Mouse (Mus musculus) layer of hippocampus, adult 6 months (tissue): ENCODE measurements around the gene Mrpl16. TPM values are rescaled to one million over a fixed set of nuclear protein-coding genes. Genes with fewer than 3 reads are reported as not detected.

Source experiments
- long read RNA-seq, 2 experiments: library from polyadenylated mRNA; unstranded; transcript quantifications; one replicate each; pipeline ENCODE4 v2.0.0; 2019 to 2020
- polyA plus RNA-seq: library from polyadenylated mRNA; unstranded; fragments of <200 nt; fragmentation: Nextera tagmentation; gene quantifications from 2 replicates; pipeline ENCODE4 v1.2.3, GENCODE M21; 2021

Mrpl16 gene
- polyA plus RNA-seq = 50.9 and 52.3 TPM in 2 replicates
- long read RNA-seq, experiment 1, transcript Mrpl16-201 (4 exons, 1,162 nt) = major isoform, 53 of 57 reads
- long read RNA-seq, experiment 1, partial matches to known transcripts = 0 of 57 reads
- long read RNA-seq, experiment 1, other reads (novel, unspliced or antisense) = 4 of 57 reads
- long read RNA-seq, experiment 2, transcript Mrpl16-201 (4 exons, 1,162 nt) = major isoform, 49 of 49 reads
- long read RNA-seq, experiment 2, partial matches to known transcripts = 0 of 49 reads
- long read RNA-seq, experiment 2, other reads (novel, unspliced or antisense) = 0 of 49 reads

DNA sequence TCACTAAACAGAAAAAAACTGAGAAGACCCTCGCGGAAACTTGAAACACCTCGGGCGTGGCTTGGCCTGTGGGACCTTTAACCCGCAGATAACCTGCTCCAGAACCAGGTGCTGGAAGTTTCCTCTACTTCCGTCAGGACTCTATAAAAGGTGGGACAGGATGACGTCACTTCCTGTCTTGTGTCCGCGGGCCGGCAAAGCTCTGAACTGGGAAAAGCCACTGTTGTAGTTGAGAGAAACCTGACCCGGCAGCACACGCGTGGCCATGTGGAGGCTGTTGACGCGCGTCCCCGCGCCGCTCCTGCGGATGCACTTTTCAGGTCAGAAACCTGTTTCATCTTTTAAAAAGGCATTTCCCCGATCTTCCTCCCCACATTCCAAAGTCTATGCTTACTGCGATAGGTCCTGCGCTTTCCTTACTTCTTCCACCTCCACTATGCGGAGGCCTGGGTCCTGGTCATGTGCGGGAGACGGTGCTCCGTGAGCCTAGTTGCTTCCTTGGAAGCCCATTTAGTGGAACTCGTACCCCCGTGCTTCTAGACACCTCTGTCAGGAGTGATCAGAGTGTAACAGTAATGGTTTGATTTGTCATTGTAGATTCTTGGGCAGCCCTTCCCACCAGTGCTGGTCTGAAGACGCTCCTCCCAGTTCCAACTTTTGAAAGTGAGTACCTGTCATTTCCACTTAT, at the start of gene Mrpl16:
Gene Mrpl16 (plus strand): TSS at position 187 of the 688 bp plus-strand sequence.

GRCm38 (mm10) chr19:11747298-11747697, 22.9 kb upstream of the Mrpl16 start, which contains the start of gene Gif:
TSS of gene Gif (plus strand) at chr19:11747554.

GRCm38 (mm10) chr19:11819143-11819700, 49.0 kb downstream of the Mrpl16 start, which contains the start of gene Stx3:
TSS of gene Stx3 (minus strand) at chr19:11819403.

Other genes with a start within 250 kb of the Mrpl16 start
- not detected in 2 replicates for gene Ms4a4d, start 233.6 kb upstream of the Mrpl16 start, polyA plus RNA-seq
- 1.5 and 1.8 TPM in 2 replicates for gene Ms4a6d, start 165.5 kb upstream of the Mrpl16 start, polyA plus RNA-seq
- not detected in 2 replicates for gene Ms4a2, start 146.7 kb upstream of the Mrpl16 start, polyA plus RNA-seq
- gene Ms4a3, start 129.5 kb upstream of the Mrpl16 start, polyA plus RNA-seq = not detected in 2 replicates
- gene Oosp2, start 109.8 kb upstream of the Mrpl16 start, polyA plus RNA-seq = not detected in 2 replicates
- gene Oosp1, start 79.2 kb upstream of the Mrpl16 start, polyA plus RNA-seq = not detected in 2 replicates
- not detected in 2 replicates for gene Oosp3, start 73.3 kb upstream of the Mrpl16 start, polyA plus RNA-seq
- gene Gif, start 22.8 kb upstream of the Mrpl16 start, polyA plus RNA-seq = not detected in 2 replicates
- gene Stx3, start 49.0 kb downstream of the Mrpl16 start, polyA plus RNA-seq = 6.8 and 7.4 TPM in 2 replicates
- gene Olfr1417, start 68.8 kb downstream of the Mrpl16 start, polyA plus RNA-seq = not detected in 2 replicates
- not detected in 2 replicates for gene Olfr1418, start 90.7 kb downstream of the Mrpl16 start, polyA plus RNA-seq
- not detected in 2 replicates for gene Olfr1419, start 104.7 kb downstream of the Mrpl16 start, polyA plus RNA-seq
- not detected in 2 replicates for gene Olfr1420, start 116.2 kb downstream of the Mrpl16 start, polyA plus RNA-seq
- 2.1 and 2.3 TPM in 2 replicates for gene Patl1, start 142.0 kb downstream of the Mrpl16 start, polyA plus RNA-seq
- 4.7 and 4.8 TPM in 2 replicates for gene Osbp, start 195.6 kb downstream of the Mrpl16 start, polyA plus RNA-seq